Mouse (Mus musculus) C2C12 (cell line): ENCODE measurements at regions not wholly inside any gene's neighbourhood (a gene's known extent, or its start where the extent isn't known, plus 50 kb on each side); places are given as distances from the start of the nearest gene placed in this dataset.

Experiments used
- H3K27me3 ChIP-seq: one replicate; pipeline ENCODE4 v1.6.1; 2011; ENCODE audit not compliant: control insufficient read depth, insufficient read depth, insufficient read length
- H3K36me3 ChIP-seq: one replicate; pipeline ENCODE4 v1.6.1; 2011; ENCODE audit not compliant: control insufficient read depth, insufficient read depth
- H3K4me3 ChIP-seq: one replicate; pipeline ENCODE4 v1.5.1; 2011; ENCODE audit warnings: mild to moderate bottlenecking, control low read depth; ENCODE audit not compliant: poor library complexity, insufficient read depth, severe bottlenecking
- H3K79me2 ChIP-seq: one replicate; pipeline ENCODE4 v1.6.1; 2011; ENCODE audit not compliant: control insufficient read depth, insufficient read depth
- H3K79me3 ChIP-seq: one replicate; pipeline ENCODE4 v1.6.1; 2011; ENCODE audit warnings: low read depth, control low read depth
- H3ac ChIP-seq: one replicate; pipeline ENCODE3; 2011; ENCODE audit warnings: low read depth; ENCODE audit not compliant: control insufficient read depth, insufficient read length
- CEBPB ChIP-seq: IDR thresholded peaks from one replicate; pipeline ENCODE4 v1.6.1; 2011; ENCODE audit warnings: low read depth, mild to moderate bottlenecking, control low read depth, moderate library complexity
- CTCF ChIP-seq: IDR thresholded peaks from one replicate; pipeline ENCODE4 v1.5.1; 2011; ENCODE audit not compliant: control insufficient read depth, insufficient read depth, insufficient read length
- FOSL1 ChIP-seq: IDR thresholded peaks from one replicate; pipeline ENCODE4 v1.8.0; 2011; ENCODE audit warnings: mild to moderate bottlenecking, low read length; ENCODE audit not compliant: poor library complexity, insufficient read depth, severe bottlenecking
- MAX ChIP-seq: IDR thresholded peaks from one replicate; pipeline ENCODE4 v1.6.1; 2011; ENCODE audit warnings: mild to moderate bottlenecking, control low read depth
- MYOD1 ChIP-seq: IDR thresholded peaks from one replicate; pipeline ENCODE4 v1.6.1; 2011; ENCODE audit warnings: low read depth; ENCODE audit not compliant: control insufficient read depth, insufficient read length
- MYOG ChIP-seq: IDR thresholded peaks from one replicate; pipeline ENCODE4 v1.6.1; 2011; ENCODE audit not compliant: control insufficient read depth, insufficient read length; ENCODE audit errors: extremely low read depth
- USF1 ChIP-seq: IDR thresholded peaks from one replicate; pipeline ENCODE4 v1.6.1; 2011; ENCODE audit warnings: low read depth, mild to moderate bottlenecking, control low read depth, moderate library complexity

DNA sequence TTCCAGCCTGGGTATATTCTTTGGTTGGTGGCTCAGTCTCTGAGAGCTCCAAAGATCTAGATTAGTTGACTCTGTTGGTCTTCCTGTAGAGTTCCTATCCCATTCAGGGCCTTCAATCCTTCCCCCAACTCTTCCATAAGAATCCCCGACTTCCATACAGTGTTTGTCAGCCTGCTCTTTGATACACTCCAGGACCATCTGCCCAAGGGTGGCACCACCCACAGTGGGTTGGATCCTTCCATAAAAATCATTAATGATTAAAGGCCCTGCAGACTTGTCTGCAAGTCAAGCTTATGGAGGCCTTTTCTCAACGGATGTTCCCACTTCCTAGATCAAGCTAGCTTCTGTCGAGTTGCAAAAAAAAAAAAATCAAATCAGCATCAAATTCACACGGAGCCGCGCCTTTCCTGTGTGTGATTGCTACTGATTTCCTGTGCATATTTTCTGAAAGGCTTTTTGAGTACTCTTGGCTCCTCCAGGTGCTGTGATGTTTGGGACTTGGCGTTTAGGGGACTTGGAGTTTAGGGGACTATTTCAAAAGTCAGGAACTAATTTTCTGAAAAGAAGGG is 171.3 kb upstream of the Gm9833 start:
- H3ac ChIP-seq, result no peak overlapping the region
- H3K79me2 ChIP-seq, result no peaks in the 10 kb centered on the region
- H3K27me3 ChIP-seq, result no peaks in the 10 kb centered on the region
- no peaks in the 10 kb centered on the region for H3K79me3 ChIP-seq
- no peak overlapping the region for H3K4me3 ChIP-seq
- no peaks in the 10 kb centered on the region for H3K36me3 ChIP-seq
- TF ChIP-seq FOSL1 (no peak), CEBPB (no peak), MAX (no peak), CTCF (no peak), MYOD1 (no peak), MYOG (no peak), USF1 (no peak)

DNA sequence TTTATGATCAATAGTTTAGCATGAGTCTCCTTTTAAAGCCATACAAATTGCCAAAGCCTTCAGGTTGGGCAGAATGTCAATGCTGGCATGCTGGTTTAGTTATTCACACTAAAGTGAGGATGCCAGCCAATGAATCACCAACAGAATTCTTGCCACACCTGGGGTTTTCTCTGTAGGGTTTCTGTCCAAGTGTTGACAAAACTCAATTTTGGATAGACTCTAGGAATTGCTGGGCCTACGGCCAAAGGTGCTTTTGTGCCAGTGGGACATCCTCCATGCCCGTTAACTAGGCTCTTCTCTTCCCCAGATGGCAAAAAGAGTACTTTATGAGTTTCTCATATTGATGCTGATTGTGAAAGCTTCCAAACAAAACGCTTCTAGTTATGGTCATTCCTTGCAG is 167.6 kb upstream of the Gm9833 start:
- Histone ChIP-seq H3ac (no peak overlapping the region), H3K79me3 (no peaks in the 10 kb centered on the region), H3K79me2 (no peaks in the 10 kb centered on the region), H3K27me3 (no peaks in the 10 kb centered on the region), H3K4me3 (no peak overlapping the region), H3K36me3 (no peaks in the 10 kb centered on the region)
- TF ChIP-seq MYOD1 (no peak), USF1 (no peak), FOSL1 (no peak), MYOG (no peak), CTCF (no peak), MAX (no peak), CEBPB (no peak)

DNA sequence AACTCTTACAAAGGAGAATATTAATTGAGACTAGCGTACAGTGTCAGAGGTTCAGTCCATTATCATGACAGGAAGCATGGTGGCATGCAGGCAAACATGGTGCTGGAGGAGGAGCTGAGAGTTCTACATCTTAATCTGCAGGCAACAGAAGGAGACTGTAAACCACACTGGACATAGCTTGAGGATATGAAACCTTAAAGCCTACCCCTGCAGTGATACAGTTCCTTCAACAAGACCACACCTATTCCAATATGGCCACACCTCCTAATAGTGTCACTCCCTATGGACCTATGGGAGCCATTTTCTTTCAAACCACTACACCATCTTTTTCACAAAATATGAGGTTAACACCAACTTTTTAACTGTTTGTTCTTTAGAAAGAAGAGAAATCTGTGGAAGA is 166.2 kb upstream of the Gm9833 start:
- Histone ChIP-seq H3K79me2 (no peaks in the 10 kb centered on the region), H3K4me3 (no peak overlapping the region), H3K36me3 (no peaks in the 10 kb centered on the region), H3K79me3 (no peaks in the 10 kb centered on the region), H3K27me3 (no peaks in the 10 kb centered on the region), H3ac (no peak overlapping the region)
- no peak for TF ChIP-seq MYOD1
- TF ChIP-seq CEBPB, result no peak
- no peak for TF ChIP-seq MYOG
- TF ChIP-seq CTCF, result no peak
- TF ChIP-seq USF1, result no peak
- TF ChIP-seq MAX, result no peak
- no peak for TF ChIP-seq FOSL1

DNA sequence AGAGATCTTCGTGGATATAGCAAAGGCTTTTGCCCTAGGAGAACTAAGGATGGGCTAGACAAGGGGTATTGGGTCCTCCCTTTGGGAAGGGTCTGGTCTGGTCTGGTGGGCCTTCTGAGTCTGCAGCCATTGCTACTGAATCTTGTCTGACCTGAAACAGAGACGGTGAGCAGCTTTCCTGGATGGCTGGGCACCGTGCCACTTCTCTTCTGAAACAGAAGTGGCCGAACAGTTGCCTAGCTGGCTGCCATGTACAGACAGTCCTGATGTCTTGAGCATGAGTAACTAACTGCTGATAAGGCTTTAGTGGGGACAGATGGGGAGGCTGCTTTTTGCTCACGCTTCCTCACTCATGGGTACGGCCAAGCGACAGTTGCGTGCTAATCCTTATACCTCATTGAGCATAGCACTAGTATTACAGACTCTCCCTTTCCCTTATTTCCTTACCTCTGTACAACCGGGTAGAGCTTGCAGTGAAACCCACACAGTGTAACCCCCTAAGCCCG is 165.3 kb upstream of the Gm9833 start:
- Histone ChIP-seq H3K36me3 (no peaks in the 10 kb centered on the region), H3K27me3 (no peaks in the 10 kb centered on the region), H3K4me3 (no peak overlapping the region), H3K79me3 (no peaks in the 10 kb centered on the region), H3ac (no peak overlapping the region), H3K79me2 (no peaks in the 10 kb centered on the region)
- TF ChIP-seq MYOD1 (no peak), CTCF (no peak), CEBPB (no peak), MYOG (no peak), FOSL1 (no peak), USF1 (no peak), MAX (no peak)

DNA sequence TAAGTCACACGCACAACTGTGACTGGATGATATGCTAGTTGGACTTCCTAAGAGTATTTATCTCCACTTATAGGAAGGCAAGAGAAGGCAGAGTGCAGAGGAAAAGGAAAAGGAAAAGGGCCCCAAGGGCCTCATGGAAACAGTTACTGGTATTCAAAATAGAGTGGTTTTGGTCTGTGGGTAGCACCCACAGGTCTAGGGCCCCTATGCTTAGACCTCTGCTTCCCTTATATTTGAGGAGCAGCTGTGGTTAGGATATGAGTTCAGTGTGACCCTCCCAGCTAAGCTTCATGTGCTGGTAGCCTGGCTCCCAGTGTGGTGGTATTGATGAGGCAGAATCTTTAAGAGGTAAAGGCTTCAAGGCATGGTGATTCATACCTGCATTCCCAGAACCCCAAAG is 163.3 kb upstream of the Gm9833 start:
- TF ChIP-seq CTCF (no peak), MYOD1 (no peak), CEBPB (no peak), MAX (no peak), MYOG (no peak), USF1 (no peak), FOSL1 (no peak)
- Histone ChIP-seq H3K36me3 (no peaks in the 10 kb centered on the region), H3K27me3 (no peaks in the 10 kb centered on the region), H3ac (no peak overlapping the region), H3K79me3 (no peaks in the 10 kb centered on the region), H3K79me2 (no peaks in the 10 kb centered on the region), H3K4me3 (no peak overlapping the region)

DNA sequence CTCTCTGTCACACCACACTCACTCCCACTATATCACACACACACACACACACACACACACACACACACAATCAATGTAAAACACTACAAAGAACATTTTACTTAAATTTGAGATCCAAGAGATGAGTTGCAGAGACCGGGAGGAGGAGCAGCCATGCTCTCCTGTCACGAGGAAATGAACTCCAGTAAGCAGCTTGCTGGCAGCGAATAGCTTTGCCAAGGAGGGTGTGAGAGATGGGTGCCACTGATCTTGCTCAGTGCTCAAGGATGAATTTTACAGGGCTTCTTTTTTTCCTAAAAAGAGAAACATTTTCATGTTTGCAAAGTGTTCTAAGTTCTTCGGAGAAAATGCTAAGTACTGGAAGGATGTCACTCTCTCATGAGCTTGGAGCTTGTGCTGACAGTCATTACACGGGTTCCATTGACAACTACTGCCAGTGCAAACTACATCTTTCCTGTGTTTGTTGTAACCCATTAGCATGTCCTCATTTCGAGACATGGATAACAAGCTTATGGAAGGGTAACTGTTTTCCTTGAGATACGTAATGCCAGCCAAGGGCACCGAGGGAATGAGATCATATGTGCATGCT is 151.0 kb upstream of the Gm9833 start:
- Histone ChIP-seq H3K36me3 (no peaks in the 10 kb centered on the region), H3K4me3 (no peak overlapping the region), H3K27me3 (peaks cover 3% of the 10 kb centered on the region), H3K79me2 (no peaks in the 10 kb centered on the region), H3K79me3 (no peaks in the 10 kb centered on the region), H3ac (no peak overlapping the region)
- TF ChIP-seq CEBPB, result no peak
- TF ChIP-seq USF1, result no peak
- TF ChIP-seq FOSL1, result no peak
- no peak for TF ChIP-seq CTCF
- TF ChIP-seq MAX, result no peak
- TF ChIP-seq MYOG, result no peak
- TF ChIP-seq MYOD1, result no peak
